Mouse (Mus musculus) kidney, adult 2 months (tissue): ENCODE data around the gene Ube2k. TPM values are rescaled to one million over a fixed set of nuclear protein-coding genes. Genes with fewer than 3 reads are reported as not detected.

Experiments used
- DNase-seq: peaks from one replicate; pipeline ENCODE4 v3.0.0; 2021
- H3K27ac ChIP-seq: fragments of 200-500 bp; 2 replicates; pipeline ENCODE4 v1.5.1; 2012; ENCODE audit warnings: low read depth, low read length, control low read depth, inconsistent platforms; ENCODE audit not compliant: insufficient read depth
- H3K27me3 ChIP-seq: fragments of 200-500 bp; replicated peaks from 2 replicates; pipeline ENCODE4 v1.6.1; 2012; ENCODE audit warnings: mild to moderate bottlenecking, moderate library complexity, low read length, inconsistent platforms; ENCODE audit not compliant: control insufficient read depth, insufficient read depth
- H3K36me3 ChIP-seq: fragments of 200-500 bp; 2 replicates; pipeline ENCODE4 v1.6.1; 2012; ENCODE audit warnings: mild to moderate bottlenecking, moderate library complexity, low read length, inconsistent platforms; ENCODE audit not compliant: control insufficient read depth, insufficient read depth
- H3K4me1 ChIP-seq: fragments of 200-500 bp; 2 replicates; pipeline ENCODE4 v1.6.1; 2011; ENCODE audit warnings: low read length; ENCODE audit not compliant: control insufficient read depth, insufficient read depth
- H3K4me3 ChIP-seq: fragments of 200-500 bp; 2 replicates; pipeline ENCODE4 v1.5.1; 2011; ENCODE audit warnings: mild to moderate bottlenecking, low read depth, low read length, control low read depth; ENCODE audit not compliant: insufficient read depth
- CTCF ChIP-seq: fragments of 200-500 bp; conservative IDR thresholded peaks from 2 replicates; pipeline ENCODE4 v1.5.1; 2011; ENCODE audit warnings: low read depth, mild to moderate bottlenecking, control low read depth, low read length, moderate library complexity, mixed read lengths; ENCODE audit not compliant: insufficient read depth, insufficient read length
- POLR2A ChIP-seq: fragments of 200-500 bp; IDR thresholded peaks from one replicate; pipeline ENCODE4 v1.6.1; 2011; ENCODE audit warnings: low read depth, low read length, control low read depth
- WGBS: fragments of 180-500 bp; shearing (Covaris S2); methylation state at CpG from one replicate; pipeline ENCODE4 v1.1.7; 2018; 5-methylcytosine and 5-hydroxymethylcytosine counted together
- polyA plus RNA-seq: library from polyadenylated mRNA; depleted of rRNA; stranded (reverse); fragments of >200 nt; gene quantifications from 2 replicates; pipeline ENCODE4 v1.2.3, GENCODE M21; 2012

The Ube2k gene
- polyA plus RNA-seq, 1 experiment, result 35.1 TPM

- H3K27me3 ChIP-seq, result no peaks in the 10 kb centered on the region
- TF ChIP-seq POLR2A, result no peak
- no peak for TF ChIP-seq CTCF
- no peak overlapping the region for H3K4me3 ChIP-seq
- H3K4me1 ChIP-seq, result no peaks in the 10 kb centered on the region
- H3K27ac ChIP-seq, result no peak overlapping the region
- WGBS, result 84% methylated on average over 2 of the region's 2 CpGs
- no peak for DNase-seq
- peaks cover 1% of the 10 kb centered on the region; the same call in 1 of the 2 replicates for H3K36me3 ChIP-seq
Measured at GRCm38 (mm10) chr5:65592421-65592820, 55.4 kb downstream of the Ube2k start.

- no peaks in the 10 kb centered on the region for H3K4me1 ChIP-seq
- no peak overlapping the region for H3K27ac ChIP-seq
- no peak for DNase-seq
- H3K4me3 ChIP-seq, result no peak overlapping the region
- H3K36me3 ChIP-seq, result peaks cover 1% of the 10 kb centered on the region; the same call in 1 of the 2 replicates
- TF ChIP-seq CTCF (no peak), POLR2A (no peak)
- H3K27me3 ChIP-seq, result no peaks in the 10 kb centered on the region
- WGBS, result 85% methylated on average over 7 of the region's 7 CpGs
Measured at GRCm38 (mm10) chr5:65599681-65600080, 62.6 kb downstream of the Ube2k start.

GRCm38 (mm10) chr5:65606820-65607219 is 69.8 kb downstream of the Ube2k start:
- TF ChIP-seq CTCF, result no peak
- no peak for TF ChIP-seq POLR2A
- DNase-seq, result peak; percentile 44
- WGBS, result 89% methylated on average over 1 of the region's 1 CpGs
- Histone ChIP-seq H3K4me1 (peaks cover 7% of the 10 kb centered on the region; the same call in 1 of the 2 replicates), H3K27ac (no peak overlapping the region), H3K4me3 (no peak overlapping the region), H3K27me3 (no peaks in the 10 kb centered on the region), H3K36me3 (no peaks in the 10 kb centered on the region)

- H3K4me3 ChIP-seq, result no peak overlapping the region
- DNase-seq, result peak; percentile 88
- H3K27me3 ChIP-seq, result no peaks in the 10 kb centered on the region
- 44% methylated on average over 5 of the region's 5 CpGs for WGBS
- peaks cover 3% of the 10 kb centered on the region; the same call in 1 of the 2 replicates for H3K36me3 ChIP-seq
- TF ChIP-seq POLR2A (no peak), CTCF (no peak)
- H3K27ac ChIP-seq, result peak overlapping the region; percentile 76; the same call in 1 of the 2 replicates
- peaks cover 7% of the 10 kb centered on the region; the same call in 1 of the 2 replicates for H3K4me1 ChIP-seq
Measured at GRCm38 (mm10) chr5:65609769-65610168, 72.7 kb downstream of the Ube2k start.

- TF ChIP-seq POLR2A (no peak), CTCF (no peak)
- WGBS, result 85% methylated on average over 4 of the region's 4 CpGs
- Histone ChIP-seq H3K4me3 (no peak overlapping the region), H3K27ac (peak overlapping the region; percentile 23; the same call in 1 of the 2 replicates), H3K36me3 (peaks cover 3% of the 10 kb centered on the region; the same call in 1 of the 2 replicates), H3K27me3 (no peaks in the 10 kb centered on the region), H3K4me1 (peaks cover 7% of the 10 kb centered on the region; the same call in 1 of the 2 replicates)
- DNase-seq, result no peak
Measured at GRCm38 (mm10) chr5:65610541-65610940, 73.5 kb downstream of the Ube2k start.

- no peak for DNase-seq
- peaks cover 2% of the 10 kb centered on the region; the same call in 1 of the 2 replicates for H3K4me1 ChIP-seq
- H3K4me3 ChIP-seq, result no peak overlapping the region
- H3K27ac ChIP-seq, result peak overlapping the region; percentile 41; the same call in 1 of the 2 replicates
- peaks cover 4% of the 10 kb centered on the region; the same call in 1 of the 2 replicates for H3K36me3 ChIP-seq
- WGBS, result 81% methylated on average over 9 of the region's 9 CpGs
- TF ChIP-seq CTCF (no peak), POLR2A (no peak)
- no peaks in the 10 kb centered on the region for H3K27me3 ChIP-seq
Measured at GRCm38 (mm10) chr5:65613152-65613924, 76.3 kb downstream of the Ube2k start.

- Histone ChIP-seq H3K4me1 (peaks cover 2% of the 10 kb centered on the region; the same call in 1 of the 2 replicates), H3K27ac (no peak overlapping the region), H3K36me3 (peaks cover 3% of the 10 kb centered on the region; the same call in 1 of the 2 replicates), H3K4me3 (no peak overlapping the region), H3K27me3 (no peaks in the 10 kb centered on the region)
- peak; percentile 41 for DNase-seq
- no peak for TF ChIP-seq CTCF
- no peak for TF ChIP-seq POLR2A
Measured at GRCm38 (mm10) chr5:65624340-65624739, 87.3 kb downstream of the Ube2k start.
